Mouse (Mus musculus): Measurements from ENCODE around the gene Atp13a4. TPM values are rescaled to one million over a fixed set of nuclear protein-coding genes. Genes with fewer than 3 reads are reported as not detected.

The Atp13a4 gene
- polyA plus RNA-seq, 1 experiment from 2014 or later = 1.5 TPM

GRCm38 (mm10) chr16:29535866-29536265, 8.8 kb downstream of the Atp13a4 start:
- 84% methylated on average over 4 of the region's 4 CpGs for WGBS
- H3K9me3 ChIP-seq = no peaks in the 10 kb centered on the region
- H3K9ac ChIP-seq = no peak overlapping the region
- ATAC-seq (replicated peaks) = no peak
- no peak overlapping the region for H3K4me2 ChIP-seq
- H3K27me3 ChIP-seq (replicated peaks) = no peaks in the 10 kb centered on the region
- no peak overlapping the region for H3K27ac ChIP-seq
- no peak overlapping the region for H3K4me3 ChIP-seq
- no peaks in the 10 kb centered on the region for H3K4me1 ChIP-seq
- H3K36me3 ChIP-seq (replicated peaks) = no peaks in the 10 kb centered on the region

GRCm38 (mm10) chr16:29533641-29534040, 11.0 kb downstream of the Atp13a4 start:
- no peak overlapping the region for H3K4me3 ChIP-seq
- H3K9me3 ChIP-seq = no peaks in the 10 kb centered on the region
- H3K27ac ChIP-seq = no peak overlapping the region
- no peaks in the 10 kb centered on the region for H3K36me3 ChIP-seq (replicated peaks)
- no peak overlapping the region for H3K9ac ChIP-seq
- H3K27me3 ChIP-seq (replicated peaks) = no peaks in the 10 kb centered on the region
- no peak for ATAC-seq (replicated peaks)
- no peaks in the 10 kb centered on the region for H3K4me1 ChIP-seq
- WGBS = 84% methylated on average over 6 of the region's 6 CpGs
- H3K4me2 ChIP-seq = no peak overlapping the region

GRCm38 (mm10) chr16:29527085-29527484, 17.6 kb downstream of the Atp13a4 start:
- H3K36me3 ChIP-seq (replicated peaks) = no peaks in the 10 kb centered on the region
- no peak overlapping the region for H3K4me2 ChIP-seq
- H3K27ac ChIP-seq = no peak overlapping the region
- H3K4me3 ChIP-seq = no peak overlapping the region
- no peaks in the 10 kb centered on the region for H3K27me3 ChIP-seq (replicated peaks)
- ATAC-seq (replicated peaks) = no peak
- no peak overlapping the region for H3K9ac ChIP-seq
- no peaks in the 10 kb centered on the region for H3K9me3 ChIP-seq
- H3K4me1 ChIP-seq = no peaks in the 10 kb centered on the region
- WGBS = 94% methylated on average over 6 of the region's 6 CpGs

GRCm38 (mm10) chr16:29526585-29526984, 18.1 kb downstream of the Atp13a4 start:
- Histone ChIP-seq H3K9ac (no peak overlapping the region), H3K4me1 (no peaks in the 10 kb centered on the region), H3K4me2 (no peak overlapping the region), H3K4me3 (no peak overlapping the region), H3K36me3 (replicated peaks) (no peaks in the 10 kb centered on the region), H3K27ac (no peak overlapping the region), H3K9me3 (no peaks in the 10 kb centered on the region), H3K27me3 (replicated peaks) (no peaks in the 10 kb centered on the region)
- 91% methylated on average over 8 of the region's 8 CpGs for WGBS
- no peak for ATAC-seq (replicated peaks)

- H3K9me3 ChIP-seq = no peaks in the 10 kb centered on the region
- no peak overlapping the region for H3K4me3 ChIP-seq
- H3K4me1 ChIP-seq = no peaks in the 10 kb centered on the region
- H3K36me3 ChIP-seq (replicated peaks) = no peaks in the 10 kb centered on the region
- H3K27me3 ChIP-seq (replicated peaks) = no peaks in the 10 kb centered on the region
- H3K4me2 ChIP-seq = no peak overlapping the region
- no peak for ATAC-seq (replicated peaks)
- no peak overlapping the region for H3K27ac ChIP-seq
- WGBS = 76% methylated on average over 3 of the region's 3 CpGs
- no peak overlapping the region for H3K9ac ChIP-seq
Observed at GRCm38 (mm10) chr16:29512495-29512894, 32.2 kb downstream of the Atp13a4 start.

- no peak overlapping the region for H3K4me3 ChIP-seq
- no peaks in the 10 kb centered on the region for H3K9me3 ChIP-seq
- no peak overlapping the region for H3K4me2 ChIP-seq
- ATAC-seq (replicated peaks) = no peak
- no peaks in the 10 kb centered on the region for H3K36me3 ChIP-seq (replicated peaks)
- WGBS = 93% methylated on average over 7 of the region's 7 CpGs
- H3K9ac ChIP-seq = no peak overlapping the region
- no peak overlapping the region for H3K27ac ChIP-seq
- H3K27me3 ChIP-seq (replicated peaks) = no peaks in the 10 kb centered on the region
- H3K4me1 ChIP-seq = no peaks in the 10 kb centered on the region
Observed at GRCm38 (mm10) chr16:29510743-29511142, 33.9 kb downstream of the Atp13a4 start.

- WGBS = 92% methylated on average over 3 of the region's 3 CpGs
- no peak for ATAC-seq (replicated peaks)
- no peaks in the 10 kb centered on the region for H3K9me3 ChIP-seq
- H3K4me3 ChIP-seq = no peak overlapping the region
- no peaks in the 10 kb centered on the region for H3K27me3 ChIP-seq (replicated peaks)
- no peaks in the 10 kb centered on the region for H3K36me3 ChIP-seq (replicated peaks)
- H3K4me1 ChIP-seq = no peaks in the 10 kb centered on the region
- no peak overlapping the region for H3K4me2 ChIP-seq
- no peak overlapping the region for H3K27ac ChIP-seq
- H3K9ac ChIP-seq = no peak overlapping the region
Observed at GRCm38 (mm10) chr16:29509881-29510280, 34.8 kb downstream of the Atp13a4 start.

GRCm38 (mm10) chr16:29504671-29505070, 40.0 kb downstream of the Atp13a4 start:
- Histone ChIP-seq H3K27ac (no peak overlapping the region), H3K36me3 (replicated peaks) (no peaks in the 10 kb centered on the region), H3K27me3 (replicated peaks) (no peaks in the 10 kb centered on the region), H3K9me3 (no peaks in the 10 kb centered on the region), H3K4me1 (no peaks in the 10 kb centered on the region), H3K4me2 (no peak overlapping the region), H3K4me3 (no peak overlapping the region), H3K9ac (no peak overlapping the region)
- no peak for ATAC-seq (replicated peaks)
- WGBS = 62% methylated on average over 4 of the region's 4 CpGs

GRCm38 (mm10) chr16:29504198-29504597, 40.5 kb downstream of the Atp13a4 start:
- H3K4me3 ChIP-seq = no peak overlapping the region
- H3K4me1 ChIP-seq = no peaks in the 10 kb centered on the region
- WGBS = 88% methylated on average over 9 of the region's 9 CpGs
- H3K9me3 ChIP-seq = no peaks in the 10 kb centered on the region
- no peaks in the 10 kb centered on the region for H3K27me3 ChIP-seq (replicated peaks)
- ATAC-seq (replicated peaks) = no peak
- no peak overlapping the region for H3K4me2 ChIP-seq
- H3K36me3 ChIP-seq (replicated peaks) = no peaks in the 10 kb centered on the region
- no peak overlapping the region for H3K27ac ChIP-seq
- no peak overlapping the region for H3K9ac ChIP-seq

- no peaks in the 10 kb centered on the region for H3K9me3 ChIP-seq
- no peak overlapping the region for H3K27ac ChIP-seq
- no peak overlapping the region for H3K4me3 ChIP-seq
- H3K27me3 ChIP-seq (replicated peaks) = no peaks in the 10 kb centered on the region
- 0 out of 2 replicates have a peak, but pooled peaks cover under 1% of the 10 kb centered on the region for H3K4me1 ChIP-seq
- no peak overlapping the region for H3K9ac ChIP-seq
- H3K36me3 ChIP-seq (replicated peaks) = no peaks in the 10 kb centered on the region
- ATAC-seq (replicated peaks) = no peak
- H3K4me2 ChIP-seq = no peak overlapping the region
- 83% methylated on average over 3 of the region's 3 CpGs for WGBS
Observed at GRCm38 (mm10) chr16:29491031-29491430, 53.6 kb downstream of the Atp13a4 start.

- Histone ChIP-seq H3K36me3 (replicated peaks) (no peaks in the 10 kb centered on the region), H3K27ac (no peak overlapping the region), H3K27me3 (replicated peaks) (no peaks in the 10 kb centered on the region), H3K4me1 (0 out of 2 replicates have a peak, but pooled peaks cover 3% of the 10 kb centered on the region), H3K9ac (no peak overlapping the region), H3K4me3 (no peak overlapping the region), H3K4me2 (no peak overlapping the region), H3K9me3 (no peaks in the 10 kb centered on the region)
- ATAC-seq (replicated peaks) = no peak
Observed at GRCm38 (mm10) chr16:29481439-29481838, 63.2 kb downstream of the Atp13a4 start.

GRCm38 (mm10) chr16:29480396-29480795, 64.3 kb downstream of the Atp13a4 start:
- Histone ChIP-seq H3K9me3 (no peaks in the 10 kb centered on the region), H3K36me3 (replicated peaks) (no peaks in the 10 kb centered on the region), H3K9ac (no peak overlapping the region), H3K4me2 (no peak overlapping the region), H3K27me3 (replicated peaks) (no peaks in the 10 kb centered on the region), H3K4me3 (no peak overlapping the region), H3K27ac (no peak overlapping the region), H3K4me1 (no peaks in the 10 kb centered on the region)
- ATAC-seq (replicated peaks) = no peak
- WGBS = 91% methylated on average over 6 of the region's 6 CpGs

GRCm38 (mm10) chr16:29463798-29464197, 80.9 kb downstream of the Atp13a4 start:
- Histone ChIP-seq H3K27me3 (replicated peaks) (no peaks in the 10 kb centered on the region), H3K36me3 (replicated peaks) (no peaks in the 10 kb centered on the region), H3K27ac (no peak overlapping the region), H3K4me1 (no peaks in the 10 kb centered on the region), H3K4me2 (no peak overlapping the region), H3K9me3 (no peaks in the 10 kb centered on the region), H3K9ac (no peak overlapping the region), H3K4me3 (no peak overlapping the region)
- ATAC-seq (replicated peaks) = no peak
- 83% methylated on average over 3 of the region's 3 CpGs for WGBS

GRCm38 (mm10) chr16:29459331-29459730, 85.3 kb downstream of the Atp13a4 start:
- Histone ChIP-seq H3K9me3 (no peaks in the 10 kb centered on the region), H3K9ac (no peak overlapping the region), H3K27ac (no peak overlapping the region), H3K27me3 (replicated peaks) (no peaks in the 10 kb centered on the region), H3K36me3 (replicated peaks) (no peaks in the 10 kb centered on the region), H3K4me3 (no peak overlapping the region), H3K4me2 (no peak overlapping the region), H3K4me1 (no peaks in the 10 kb centered on the region)
- ATAC-seq (replicated peaks) = no peak
- 73% methylated on average over 10 of the region's 10 CpGs for WGBS

Measured in midbrain, embryonic 15.5 days (tissue).